Mouse (Mus musculus) midbrain, embryonic 13.5 days (tissue): ENCODE results near the gene Foxd3. TPM values are rescaled to one million over a fixed set of nuclear protein-coding genes. Genes with fewer than 3 reads are reported as not detected.

Experiments
- ATAC-seq: fragments of 200-750 bp; cut with Nextera tagmentation; 2 replicates; pipeline ENCODE4 v1.8.0; 2017; ENCODE audit warnings: mild to moderate bottlenecking, moderate TSS enrichment, moderate library complexity
- H3K27ac ChIP-seq: fragments of 300-500 bp; sonication (generic); 2 replicates; pipeline ENCODE4 v1.5.1; 2015; ENCODE audit warnings: inconsistent platforms, mild to moderate bottlenecking, moderate library complexity
- H3K27me3 ChIP-seq: fragments of 300-500 bp; sonication (generic); 2 replicates; pipeline ENCODE4 v1.6.1; 2015; ENCODE audit warnings: mild to moderate bottlenecking, inconsistent platforms
- H3K36me3 ChIP-seq: fragments of 300-500 bp; sonication (generic); 2 replicates; pipeline ENCODE4 v1.6.1; 2015; ENCODE audit warnings: mild to moderate bottlenecking, inconsistent platforms
- H3K4me1 ChIP-seq: fragments of 300-500 bp; sonication (generic); replicated peaks from 2 replicates; pipeline ENCODE4 v1.6.1; 2015; ENCODE audit warnings: inconsistent platforms
- H3K4me2 ChIP-seq: fragments of 300-500 bp; sonication (generic); replicated peaks from 2 replicates; pipeline ENCODE4 v1.6.1; 2015; ENCODE audit warnings: moderate library complexity, mild to moderate bottlenecking, inconsistent platforms
- H3K4me3 ChIP-seq: fragments of 300-500 bp; sonication (generic); replicated peaks from 2 replicates; pipeline ENCODE4 v1.5.1; 2015; ENCODE audit warnings: mild to moderate bottlenecking, inconsistent platforms
- H3K9ac ChIP-seq: fragments of 300-500 bp; sonication (generic); replicated peaks from 2 replicates; pipeline ENCODE4 v1.6.1; 2015; ENCODE audit warnings: mild to moderate bottlenecking, inconsistent platforms
- H3K9me3 ChIP-seq: fragments of 300-500 bp; sonication (generic); 2 replicates; pipeline ENCODE4 v1.6.1; 2016; ENCODE audit warnings: mild to moderate bottlenecking, inconsistent platforms
- WGBS: fragments of 180-500 bp; shearing (Covaris S2); methylation state at CpG from one replicate; pipeline ENCODE4 v1.1.7; 2015; 5-methylcytosine and 5-hydroxymethylcytosine counted together
- polyA plus RNA-seq: library from polyadenylated mRNA; unstranded; fragments of >200 nt; fragmentation: Nextera tagmentation; extraction: Ambion mirVana; gene quantifications from 2 replicates; pipeline ENCODE4 v1.2.1, GENCODE M21; 2015

Gene Foxd3
- polyA plus RNA-seq, 1 experiment from 2014 or later = not detected

- Histone ChIP-seq H3K4me2 (no peak overlapping the region), H3K27ac (no peak overlapping the region), H3K27me3 (peaks cover 92% of the 10 kb centered on the region), H3K4me1 (peaks cover 32% of the 10 kb centered on the region), H3K9ac (no peak overlapping the region), H3K9me3 (no peaks in the 10 kb centered on the region), H3K4me3 (no peak overlapping the region), H3K36me3 (no peaks in the 10 kb centered on the region)
- no peak for ATAC-seq
- WGBS = 1% methylated on average over 28 of the region's 28 CpGs
Measured at GRCm38 (mm10) chr4:99659361-99660072, 3.4 kb downstream of the Foxd3 start.

GRCm38 (mm10) chr4:99660073-99660611 is 4.0 kb downstream of the Foxd3 start:
- peaks cover 92% of the 10 kb centered on the region for H3K27me3 ChIP-seq
- under 1% methylated on average over 20 of the region's 20 CpGs for WGBS

GRCm38 (mm10) chr4:99660981-99661380 is 4.9 kb downstream of the Foxd3 start:
- H3K27me3 ChIP-seq = peaks cover 92% of the 10 kb centered on the region
- H3K4me2 ChIP-seq = no peak overlapping the region
- under 1% methylated on average over 11 of the region's 11 CpGs for WGBS

More at GRCm38 (mm10) chr4:99660073-99660611, 4.0 kb downstream of the Foxd3 start:
- no peak for ATAC-seq
- Histone ChIP-seq H3K27ac (no peak overlapping the region), H3K9ac (no peak overlapping the region), H3K4me1 (peaks cover 32% of the 10 kb centered on the region), H3K4me3 (no peak overlapping the region), H3K9me3 (no peaks in the 10 kb centered on the region), H3K4me2 (no peak overlapping the region), H3K36me3 (no peaks in the 10 kb centered on the region)

GRCm38 (mm10) chr4:99661956-99662355 is 5.9 kb downstream of the Foxd3 start:
- Histone ChIP-seq H3K4me1 (peaks cover 18% of the 10 kb centered on the region), H3K4me3 (no peak overlapping the region), H3K9ac (no peak overlapping the region), H3K36me3 (no peaks in the 10 kb centered on the region), H3K4me2 (no peak overlapping the region), H3K27ac (no peak overlapping the region), H3K27me3 (peaks cover 85% of the 10 kb centered on the region), H3K9me3 (no peaks in the 10 kb centered on the region)
- 5% methylated on average over 12 of the region's 12 CpGs for WGBS
- ATAC-seq = no peak

More at GRCm38 (mm10) chr4:99660981-99661380, 4.9 kb downstream of the Foxd3 start:
- Histone ChIP-seq H3K9ac (no peak overlapping the region), H3K27ac (no peak overlapping the region), H3K4me1 (peaks cover 28% of the 10 kb centered on the region), H3K36me3 (no peaks in the 10 kb centered on the region), H3K9me3 (no peaks in the 10 kb centered on the region), H3K4me3 (no peak overlapping the region)
- no peak; the same call in 1 of the 2 replicates for ATAC-seq

GRCm38 (mm10) chr4:99662431-99662830 is 6.3 kb downstream of the Foxd3 start:
- no peak overlapping the region for H3K9ac ChIP-seq
- 11% methylated on average over 9 of the region's 9 CpGs for WGBS
- H3K4me2 ChIP-seq = no peak overlapping the region
- H3K4me1 ChIP-seq = peaks cover 14% of the 10 kb centered on the region
- H3K4me3 ChIP-seq = no peak overlapping the region
- peaks cover 80% of the 10 kb centered on the region for H3K27me3 ChIP-seq
- no peaks in the 10 kb centered on the region for H3K36me3 ChIP-seq
- no peak overlapping the region for H3K27ac ChIP-seq
- ATAC-seq = no peak
- no peaks in the 10 kb centered on the region for H3K9me3 ChIP-seq

GRCm38 (mm10) chr4:99662841-99663567 is 6.9 kb downstream of the Foxd3 start:
- Histone ChIP-seq H3K27me3 (peaks cover 75% of the 10 kb centered on the region), H3K9me3 (no peaks in the 10 kb centered on the region), H3K4me3 (no peak overlapping the region), H3K27ac (no peak overlapping the region), H3K36me3 (no peaks in the 10 kb centered on the region), H3K9ac (no peak overlapping the region), H3K4me2 (no peak overlapping the region), H3K4me1 (peaks cover 8% of the 10 kb centered on the region)
- WGBS = 3% methylated on average over 34 of the region's 34 CpGs
- no peak for ATAC-seq

GRCm38 (mm10) chr4:99663710-99664109 is 7.6 kb downstream of the Foxd3 start:
- Histone ChIP-seq H3K9me3 (no peaks in the 10 kb centered on the region), H3K27ac (no peak overlapping the region), H3K4me2 (no peak overlapping the region), H3K4me1 (peaks cover 7% of the 10 kb centered on the region; the same call in 1 of the 2 replicates), H3K4me3 (no peak overlapping the region), H3K9ac (no peak overlapping the region), H3K27me3 (peaks cover 72% of the 10 kb centered on the region), H3K36me3 (no peaks in the 10 kb centered on the region)
- WGBS = 10% methylated on average over 8 of the region's 8 CpGs
- no peak for ATAC-seq

- Histone ChIP-seq H3K27ac (no peak overlapping the region), H3K27me3 (peaks cover 12% of the 10 kb centered on the region), H3K4me2 (no peak overlapping the region), H3K36me3 (no peaks in the 10 kb centered on the region), H3K9ac (no peak overlapping the region), H3K4me3 (no peak overlapping the region), H3K9me3 (no peaks in the 10 kb centered on the region), H3K4me1 (no peaks in the 10 kb centered on the region)
- 90% methylated on average over 7 of the region's 7 CpGs for WGBS
- ATAC-seq = no peak
Measured at GRCm38 (mm10) chr4:99670203-99670851, 14.2 kb downstream of the Foxd3 start.

GRCm38 (mm10) chr4:99675191-99675590 is 19.1 kb downstream of the Foxd3 start:
- H3K27me3 ChIP-seq = peaks cover 2% of the 10 kb centered on the region; the same call in 1 of the 2 replicates
- H3K9me3 ChIP-seq = no peaks in the 10 kb centered on the region
- H3K4me2 ChIP-seq = no peak overlapping the region
- no peak overlapping the region for H3K4me3 ChIP-seq
- no peak overlapping the region for H3K9ac ChIP-seq
- no peaks in the 10 kb centered on the region for H3K36me3 ChIP-seq
- H3K27ac ChIP-seq = no peak overlapping the region
- no peak for ATAC-seq
- no peaks in the 10 kb centered on the region for H3K4me1 ChIP-seq

- Histone ChIP-seq H3K4me1 (no peaks in the 10 kb centered on the region), H3K9me3 (no peaks in the 10 kb centered on the region), H3K27ac (no peak overlapping the region), H3K4me2 (no peak overlapping the region), H3K4me3 (no peak overlapping the region), H3K9ac (no peak overlapping the region), H3K27me3 (0 out of 2 replicates have a peak, but pooled peaks cover 3% of the 10 kb centered on the region), H3K36me3 (no peaks in the 10 kb centered on the region)
- 91% methylated on average over 6 of the region's 6 CpGs for WGBS
- no peak for ATAC-seq
Measured at GRCm38 (mm10) chr4:99683941-99684340, 27.8 kb downstream of the Foxd3 start.

GRCm38 (mm10) chr4:99686308-99686707 is 30.2 kb downstream of the Foxd3 start:
- no peaks in the 10 kb centered on the region for H3K9me3 ChIP-seq

More at GRCm38 (mm10) chr4:99686308-99686707, 30.2 kb downstream of the Foxd3 start:
- 60% methylated on average over 5 of the region's 5 CpGs for WGBS
- Histone ChIP-seq H3K4me1 (no peaks in the 10 kb centered on the region), H3K4me2 (no peak overlapping the region), H3K36me3 (no peaks in the 10 kb centered on the region), H3K4me3 (no peak overlapping the region), H3K27me3 (0 out of 2 replicates have a peak, but pooled peaks cover 3% of the 10 kb centered on the region), H3K27ac (no peak overlapping the region), H3K9ac (no peak overlapping the region)
- no peak for ATAC-seq
